Comparison of ENCODE assay signal across 12 mouse cellular contexts in the genomic region with DNA sequence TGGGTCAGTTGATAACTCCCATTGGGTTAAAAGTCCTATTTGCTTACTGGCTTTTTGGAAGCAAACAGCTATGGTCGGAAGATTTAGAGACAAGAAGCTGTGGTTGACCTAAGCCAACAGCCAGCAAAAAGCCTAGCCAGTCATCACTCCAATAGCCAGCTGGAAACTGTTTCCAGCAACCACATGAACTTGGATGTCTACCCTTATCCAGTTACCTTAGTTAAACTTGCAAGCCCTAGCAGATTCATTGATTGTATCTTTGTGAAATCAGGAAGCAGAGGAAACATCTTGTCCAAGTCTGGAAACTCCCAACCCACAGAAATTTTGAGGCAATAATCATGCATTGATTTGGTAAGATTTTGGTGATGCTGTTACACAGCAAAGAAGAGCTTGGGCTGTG.
DNase-seq lines count a peak whose midpoint lies in the region; ATAC-seq and TF ChIP-seq lines count a peak whose summit lies in the region.
"Had no signal": no experiment of that assay in that cellular context is flagged by ENCODE, and none has a peak within 500 bp of the region (broad histone marks: within the 10 kb centered on the region; RNA-seq: fewer than 3 reads in every experiment).

No protein-coding gene starts in this region.

- H3K27ac ChIP-seq in forebrain, embryonic 14.5 days (ENCODE audit: low read depth, low read length) = no peak overlapping the region
- no peak overlapping the region for H3K27ac ChIP-seq in forebrain, embryonic 13.5 days
- no peak overlapping the region for H3K27ac ChIP-seq in liver, adult 2 months (replicated peaks; ENCODE audit: insufficient read depth, low read depth, low read length)
- H3K27ac ChIP-seq in liver, embryonic 11.5 days (ENCODE audit: low read depth, low read length) = no peak overlapping the region
- H3K27ac ChIP-seq in heart, adult 2 months = no peak overlapping the region
- H3K27ac ChIP-seq: intestine, embryonic 15.5 days had no signal

- TF ChIP-seq EP300 in heart, adult 2 months (IDR thresholded peaks at IDR 0.05; ENCODE audit: insufficient read depth, low read depth, low read length) = no peak

- no peaks in the 10 kb centered on the region for H3K36me3 ChIP-seq in forebrain, embryonic 14.5 days (ENCODE audit: control insufficient read depth, insufficient read depth, low read length)
- no peaks in the 10 kb centered on the region for H3K36me3 ChIP-seq in forebrain, embryonic 13.5 days (ENCODE audit: poor library complexity, severe bottlenecking)
- H3K36me3 ChIP-seq in liver, adult 2 months (ENCODE audit: control insufficient read depth, insufficient read depth, low read length) = no peaks in the 10 kb centered on the region
- no peaks in the 10 kb centered on the region for H3K36me3 ChIP-seq in liver, embryonic 11.5 days (ENCODE audit: control insufficient read depth, insufficient read depth, low read length)
- H3K36me3 ChIP-seq in heart, adult 2 months (ENCODE audit: control insufficient read depth, insufficient read depth, low read length) = no peaks in the 10 kb centered on the region
- H3K36me3 ChIP-seq: embryonic facial prominence, embryonic 13.5 days; heart, embryonic 12.5 days; hindbrain, embryonic 13.5 days; intestine, embryonic 15.5 days had no signal

- no peaks in the 10 kb centered on the region for H3K27me3 ChIP-seq in forebrain, embryonic 14.5 days (replicated peaks; ENCODE audit: control insufficient read depth, insufficient read depth, low read length)
- H3K27me3 ChIP-seq in forebrain, embryonic 13.5 days = no peaks in the 10 kb centered on the region
- H3K27me3 ChIP-seq in liver, adult 2 months (ENCODE audit: control insufficient read depth, insufficient read depth, low read length) = no peaks in the 10 kb centered on the region
- no peaks in the 10 kb centered on the region for H3K27me3 ChIP-seq in liver, embryonic 11.5 days (replicated peaks; ENCODE audit: control insufficient read depth, insufficient read depth, low read length)
- no peaks in the 10 kb centered on the region for H3K27me3 ChIP-seq in heart, adult 2 months (ENCODE audit: control insufficient read depth, insufficient read depth, low read length)
- H3K27me3 ChIP-seq: embryonic facial prominence, embryonic 13.5 days; heart, embryonic 12.5 days; hindbrain, embryonic 13.5 days; intestine, embryonic 15.5 days; Patski had no signal

- H3K4me2 ChIP-seq in forebrain, embryonic 14.5 days (ENCODE audit: low read length) = no peak overlapping the region
- H3K4me2 ChIP-seq in forebrain, embryonic 13.5 days = no peak overlapping the region
- H3K4me2 ChIP-seq in liver, embryonic 11.5 days = no peak overlapping the region
- H3K4me2 ChIP-seq: embryonic facial prominence, embryonic 13.5 days; heart, embryonic 12.5 days; intestine, embryonic 15.5 days had no signal

- no peak overlapping the region for H3K4me3 ChIP-seq in forebrain, embryonic 14.5 days (ENCODE audit: low read depth, low read length)
- H3K4me3 ChIP-seq in forebrain, embryonic 13.5 days = no peak overlapping the region
- H3K4me3 ChIP-seq in liver, adult 2 months (ENCODE audit: insufficient read depth, low read depth, low read length) = no peak overlapping the region
- H3K4me3 ChIP-seq in liver, embryonic 11.5 days (ENCODE audit: low read depth, low read length) = no peak overlapping the region
- H3K4me3 ChIP-seq in heart, adult 2 months = no peak overlapping the region
- H3K4me3 ChIP-seq: embryonic facial prominence, embryonic 13.5 days; heart, embryonic 12.5 days; hindbrain, embryonic 13.5 days; intestine, embryonic 15.5 days had no signal

- no peak for DNase-seq in forebrain, embryonic 14.5 days (ENCODE audit: low spot score)
- DNase-seq in liver, adult 2 months (ENCODE audit: extremely low read depth, low read depth, low spot score) = peak; percentile 88
- no peak for DNase-seq in liver, embryonic 11.5 days (ENCODE audit: low spot score)
- no peak for DNase-seq in heart, adult 2 months
- no peak for DNase-seq in heart, postnatal 4 days

- no peak for TF ChIP-seq CTCF in liver, adult 2 months (IDR thresholded peaks at IDR 0.05; ENCODE audit: low read depth, low read length)
- TF ChIP-seq CTCF in heart, adult 2 months (IDR thresholded peaks at IDR 0.05) = no peak

- no peaks in the 10 kb centered on the region for H3K9me3 ChIP-seq in forebrain, embryonic 14.5 days (replicated peaks; ENCODE audit: control insufficient read depth, low read length)
- H3K9me3 ChIP-seq in forebrain, embryonic 13.5 days (replicated peaks) = no peaks in the 10 kb centered on the region
- H3K9me3 ChIP-seq in liver, embryonic 11.5 days (ENCODE audit: control insufficient read depth, low read length) = no peaks in the 10 kb centered on the region
- H3K9me3 ChIP-seq: embryonic facial prominence, embryonic 13.5 days; heart, embryonic 12.5 days; hindbrain, embryonic 13.5 days; intestine, embryonic 15.5 days had no signal

- no peaks in the 10 kb centered on the region for H3K79me2 ChIP-seq in liver, adult 2 months (ENCODE audit: control insufficient read depth, insufficient read depth, low read length)
- no peaks in the 10 kb centered on the region for H3K79me2 ChIP-seq in heart, adult 2 months (replicated peaks; ENCODE audit: control insufficient read depth, insufficient read depth, low read length)

- ATAC-seq in forebrain, embryonic 14.5 days = 0 out of 2 replicates have a peak, but pooled peaks have one; percentile 4
- ATAC-seq in forebrain, embryonic 13.5 days = no peak
- no peak for ATAC-seq in liver, embryonic 11.5 days (replicated peaks; ENCODE audit: low FRiP score)
- peak; percentile 36 for ATAC-seq in common myeloid progenitor, adult 5-6 weeks (replicated peaks; ENCODE audit: low read depth, poor library complexity, severe bottlenecking)

- no peak overlapping the region for H3K9ac ChIP-seq in forebrain, embryonic 14.5 days (ENCODE audit: low read length)
- H3K9ac ChIP-seq in forebrain, embryonic 13.5 days = no peak overlapping the region
- no peak overlapping the region for H3K9ac ChIP-seq in liver, adult 2 months (ENCODE audit: low read depth, low read length)
- no peak overlapping the region for H3K9ac ChIP-seq in liver, embryonic 11.5 days (ENCODE audit: low read depth, low read length)
- no peak overlapping the region for H3K9ac ChIP-seq in heart, adult 2 months (ENCODE audit: low read depth, low read length)
- H3K9ac ChIP-seq: embryonic facial prominence, embryonic 13.5 days; heart, embryonic 12.5 days; hindbrain, embryonic 13.5 days; intestine, embryonic 15.5 days had no signal

- peaks cover 5% of the 10 kb centered on the region; the same call in 1 of the 2 replicates for H3K4me1 ChIP-seq in forebrain, embryonic 14.5 days (ENCODE audit: control insufficient read depth, insufficient read depth, low read length)
- peaks cover 5% of the 10 kb centered on the region for H3K4me1 ChIP-seq in forebrain, embryonic 13.5 days
- peaks cover 13% of the 10 kb centered on the region; the same call in 1 of the 2 replicates for H3K4me1 ChIP-seq in liver, adult 2 months (ENCODE audit: control insufficient read depth, insufficient read depth, low read length)
- no peaks in the 10 kb centered on the region for H3K4me1 ChIP-seq in liver, embryonic 11.5 days (replicated peaks; ENCODE audit: control insufficient read depth, insufficient read depth, low read length)
- no peaks in the 10 kb centered on the region; the same call in 1 of the 2 replicates for H3K4me1 ChIP-seq in heart, adult 2 months (ENCODE audit: control insufficient read depth, insufficient read depth, low read length)
- H3K4me1 ChIP-seq: intestine, embryonic 15.5 days had no signal

- TF ChIP-seq POLR2A in liver, adult 2 months (IDR thresholded peaks at IDR 0.05; ENCODE audit: extremely low read depth, insufficient read depth, low read length) = no peak
- TF ChIP-seq POLR2A in heart, adult 2 months (IDR thresholded peaks at IDR 0.05; ENCODE audit: insufficient read depth, low read depth, low read length) = no peak

- 100% methylated on average over 1 of the region's 1 CpGs for WGBS in forebrain, embryonic 14.5 days
- WGBS in forebrain, embryonic 13.5 days = 95% methylated on average over 1 of the region's 1 CpGs
- 30% methylated on average over 1 of the region's 1 CpGs for WGBS in liver, adult 2 months
- 84% methylated on average over 1 of the region's 1 CpGs for WGBS in liver, embryonic 11.5 days
- 84% methylated on average over 1 of the region's 1 CpGs for WGBS in heart, adult 2 months

- intact Hi-C loops in heart, adult 2 months (cut with DNase I) = loop anchor here (1.0 to 2.0 kb wide), 3 partner anchors 305 to 520 kb away; no protein-coding TSS in a partner anchor

Comparison
In these comparisons a context has a peak if more than half of its experiments do, and no peak if none do; other contexts are left out.
1. ATAC-seq: peak in forebrain, embryonic 14.5 days (single experiment) and common myeloid progenitor, adult 5-6 weeks (single experiment); none in forebrain, embryonic 13.5 days (single experiment) and liver, embryonic 11.5 days (single experiment).